Mouse (Mus musculus): Measurements from ENCODE around the gene Polh.
A peak's percentile ranks its signal among the peaks of the same experiment; 100 is the strongest.

The Polh gene

DNA sequence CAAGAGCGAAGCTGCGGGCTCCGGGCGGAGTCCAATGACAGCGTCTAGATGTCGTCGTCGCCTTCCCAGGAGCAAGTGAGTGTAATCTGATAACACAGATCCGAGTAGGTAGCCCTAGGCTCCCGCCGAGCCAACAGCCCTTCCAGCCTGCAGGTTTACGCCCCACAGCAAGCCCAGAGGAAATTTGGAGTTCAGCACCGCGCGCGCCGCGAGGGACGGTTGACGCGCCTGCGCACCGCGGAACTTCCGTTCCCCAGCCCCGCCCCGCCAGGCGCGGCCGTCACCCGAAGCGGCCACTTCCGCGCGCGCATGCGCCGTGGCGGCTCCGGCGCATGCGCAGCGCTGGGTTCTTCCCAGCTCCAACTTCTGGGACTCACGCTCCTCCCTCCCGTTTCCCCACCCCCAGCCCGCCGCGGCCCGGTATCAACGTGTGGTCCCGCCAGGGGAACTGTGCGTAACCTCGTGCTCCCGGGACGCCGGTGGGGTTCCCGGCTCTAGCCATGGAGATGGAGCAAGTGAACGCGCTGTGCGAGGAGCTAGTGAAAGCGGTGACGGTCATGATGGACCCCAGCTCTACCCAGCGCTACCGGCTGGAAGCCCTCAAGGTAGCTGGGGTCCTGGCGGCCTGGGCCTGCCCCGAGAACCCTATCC is at the start of gene Polh, which contains the start of gene Xpo5:
Gene Polh, minus strand, starts transcription at position 225 of the 651 bp plus-strand sequence.
Gene Xpo5, plus strand, starts transcription at position 362 of the 651 bp plus-strand sequence.
- peak; percentile 98 for DNase-seq (ENCODE audit: low read depth, low spot score)

DNA sequence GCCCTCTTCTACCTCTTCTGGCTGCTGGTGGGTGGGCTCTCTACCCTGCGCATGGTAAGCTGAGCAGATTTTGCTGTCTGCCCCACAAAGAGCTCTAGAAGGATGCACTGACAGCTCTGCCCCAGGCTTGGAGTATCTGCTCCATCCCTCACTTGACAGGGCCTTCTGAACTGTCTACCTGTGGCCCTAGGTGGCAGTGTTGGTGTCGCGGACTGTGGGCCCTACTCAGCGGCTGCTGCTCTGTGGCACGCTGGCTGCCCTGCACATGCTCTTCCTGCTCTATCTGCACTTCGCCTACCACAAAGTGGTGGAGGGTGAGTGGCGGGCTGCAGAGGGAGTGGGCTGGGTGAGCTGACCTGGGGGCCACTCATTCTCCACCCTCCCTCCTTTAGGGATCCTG is 48.7 kb upstream of the Polh start:
- DNase-seq (ENCODE audit: low read depth, low spot score) = peak; percentile 59

DNA sequence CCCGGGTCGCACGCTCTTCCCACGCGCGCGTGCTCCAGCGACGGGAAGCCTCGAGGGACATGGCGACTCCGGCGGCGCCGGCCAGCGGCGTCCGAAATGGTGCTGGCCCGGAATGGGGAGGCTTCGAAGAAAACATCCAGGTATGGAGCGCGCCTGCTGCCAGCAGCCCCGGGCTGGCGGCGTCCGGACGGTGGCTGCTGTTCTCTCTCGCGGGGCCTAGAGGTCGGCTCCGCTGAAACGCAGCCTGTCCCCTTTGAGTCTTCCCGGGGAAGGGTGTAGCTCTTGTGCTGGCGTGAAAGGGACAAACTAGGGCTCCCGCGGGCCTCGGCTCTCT is 45.7 kb upstream of the Polh start:
- DNase-seq (ENCODE audit: low read depth, low spot score) = no peak

DNA sequence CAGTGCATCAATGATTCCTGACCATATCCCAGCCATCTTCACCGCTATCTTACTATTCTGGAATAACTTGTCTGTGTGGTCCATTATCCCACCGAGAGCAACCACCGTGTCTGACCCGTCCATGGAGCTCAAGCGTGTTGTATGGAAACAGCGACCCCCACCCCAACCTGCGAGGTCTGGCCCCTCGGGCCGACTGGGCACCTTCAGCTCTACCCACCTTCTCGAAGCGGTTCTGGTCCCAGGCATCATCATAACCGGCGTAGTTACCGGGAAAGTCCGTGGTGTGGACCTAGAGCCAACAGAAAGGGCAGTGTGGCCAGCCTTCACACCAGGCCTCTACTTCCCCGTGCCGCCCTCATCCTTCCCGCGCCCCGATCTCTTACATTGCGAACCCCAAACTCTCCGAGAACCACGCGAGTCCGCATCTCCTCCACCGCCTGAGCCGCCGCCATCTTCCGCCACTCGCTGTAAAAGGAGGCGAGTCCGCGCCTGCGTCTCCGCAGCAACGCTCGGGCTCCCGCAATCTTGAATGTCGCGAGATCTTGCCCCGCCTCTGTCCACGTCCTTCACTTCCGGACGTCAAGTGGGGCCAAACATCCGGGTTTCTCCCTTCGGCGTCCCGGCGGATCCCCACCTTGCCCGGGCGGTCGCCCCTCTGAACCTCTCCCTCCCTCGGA is 45.2 kb upstream of the Polh start, which contains the start of the genes Polr1c and Yipf3:
Gene Polr1c, minus strand, starts transcription at position 543 of the 677 bp plus-strand sequence.
Gene Yipf3, plus strand, starts transcription at position 569 of the 677 bp plus-strand sequence.
- peak; percentile 95 for DNase-seq (ENCODE audit: low read depth, low spot score)

DNA sequence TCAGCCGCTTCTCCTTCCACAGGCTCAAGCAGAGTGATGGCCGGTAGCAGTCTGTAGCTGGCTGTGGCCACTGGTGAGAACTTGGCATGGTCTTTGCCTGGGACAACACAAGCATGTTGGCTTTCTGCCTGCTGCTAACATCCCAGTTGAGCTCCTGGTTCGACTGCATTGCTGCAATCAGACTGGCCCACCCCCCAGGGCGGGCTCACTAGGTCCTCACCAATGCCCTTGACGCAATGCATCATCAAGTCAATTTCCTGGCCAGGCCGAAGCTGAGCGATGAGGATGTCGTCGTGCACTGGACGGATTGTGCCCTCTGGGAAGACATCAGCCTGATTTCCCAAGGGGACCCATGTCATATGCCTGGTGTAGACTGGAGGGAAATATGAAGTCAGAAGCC is 42.1 kb upstream of the Polh start:
- no peak for DNase-seq (ENCODE audit: low read depth, low spot score)

DNA sequence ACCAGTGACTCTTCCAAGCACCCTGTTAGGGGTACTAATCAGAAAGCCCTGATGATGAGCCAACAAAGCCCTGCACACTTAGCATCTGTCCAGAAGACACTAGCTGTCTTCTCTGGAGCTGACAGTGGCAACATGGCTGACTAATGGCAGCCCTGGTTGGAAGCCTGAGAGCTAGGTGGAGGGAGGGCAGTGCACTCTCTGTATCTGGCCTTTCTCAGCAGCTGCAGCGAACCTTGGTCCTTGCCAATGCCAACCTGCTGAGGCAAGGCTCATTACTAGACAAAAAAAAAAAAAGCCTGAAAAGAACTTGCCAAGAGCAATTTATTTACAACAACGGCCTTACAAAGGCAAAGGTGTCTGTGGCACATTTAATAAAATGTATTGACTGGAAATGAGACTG is 41.2 kb upstream of the Polh start:
- no peak for DNase-seq (ENCODE audit: low read depth, low spot score)

DNA sequence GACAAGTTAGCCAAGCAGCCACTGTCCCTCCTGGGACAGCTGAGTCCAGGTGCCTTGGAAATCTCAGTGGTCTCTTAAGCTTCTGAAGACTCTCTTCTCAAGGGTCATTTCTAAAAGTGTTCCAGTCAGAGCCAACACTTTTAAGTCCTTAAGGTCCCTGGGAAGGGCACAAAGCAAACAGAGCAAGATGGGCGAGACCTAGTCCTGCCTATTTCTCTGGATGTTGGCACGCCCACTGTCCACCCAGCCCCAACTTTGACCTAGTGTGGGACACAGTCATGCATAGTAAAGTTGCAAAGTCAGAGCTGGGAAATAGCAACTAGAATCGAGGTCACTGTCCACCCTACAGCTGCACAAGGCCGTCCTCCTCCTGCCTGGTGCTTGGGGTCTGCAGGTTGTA is 40.5 kb upstream of the Polh start:
- DNase-seq (ENCODE audit: low read depth, low spot score) = no peak

DNA sequence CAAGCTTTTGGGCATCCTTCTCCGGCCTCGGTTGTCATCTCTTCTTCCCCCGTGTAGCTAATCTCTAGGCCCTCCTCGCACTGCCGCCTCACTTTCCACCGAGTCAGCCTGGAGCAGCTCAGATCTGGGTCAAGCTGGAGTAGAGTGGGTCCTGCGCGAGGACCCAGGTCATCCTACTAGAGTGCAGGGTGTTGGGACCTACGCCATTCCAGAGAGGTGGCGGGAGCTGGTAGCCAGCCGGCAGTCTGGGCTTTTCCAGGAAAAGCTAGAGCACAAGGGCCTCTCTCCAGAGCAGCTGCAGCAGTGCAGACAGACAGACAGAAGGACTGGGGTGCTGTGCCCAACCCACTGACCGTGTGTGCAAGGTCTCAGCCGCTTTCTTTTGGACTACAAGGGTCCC is 39.8 kb upstream of the Polh start:
- DNase-seq (ENCODE audit: low read depth, low spot score) = no peak

DNA sequence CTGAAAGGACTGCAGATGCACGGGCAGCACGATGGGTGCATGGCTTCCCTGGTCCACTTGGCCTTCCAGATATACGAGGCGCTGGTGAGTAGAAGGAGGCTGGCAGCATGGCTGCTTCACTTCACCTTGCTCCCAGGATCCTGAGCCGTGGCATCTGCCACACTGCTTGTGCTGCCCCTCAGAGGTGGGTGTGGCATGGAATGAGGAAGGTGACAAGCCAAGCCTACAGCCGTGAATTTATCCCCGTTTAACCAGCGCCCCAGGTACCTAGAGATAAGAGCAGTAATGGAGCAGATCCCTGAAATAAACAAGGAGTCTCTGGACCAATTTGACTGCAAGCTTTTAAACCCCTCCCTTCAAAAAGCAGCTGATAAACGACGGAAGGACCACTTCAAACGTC is 39.0 kb upstream of the Polh start:
- no peak for DNase-seq (ENCODE audit: low read depth, low spot score)

DNA sequence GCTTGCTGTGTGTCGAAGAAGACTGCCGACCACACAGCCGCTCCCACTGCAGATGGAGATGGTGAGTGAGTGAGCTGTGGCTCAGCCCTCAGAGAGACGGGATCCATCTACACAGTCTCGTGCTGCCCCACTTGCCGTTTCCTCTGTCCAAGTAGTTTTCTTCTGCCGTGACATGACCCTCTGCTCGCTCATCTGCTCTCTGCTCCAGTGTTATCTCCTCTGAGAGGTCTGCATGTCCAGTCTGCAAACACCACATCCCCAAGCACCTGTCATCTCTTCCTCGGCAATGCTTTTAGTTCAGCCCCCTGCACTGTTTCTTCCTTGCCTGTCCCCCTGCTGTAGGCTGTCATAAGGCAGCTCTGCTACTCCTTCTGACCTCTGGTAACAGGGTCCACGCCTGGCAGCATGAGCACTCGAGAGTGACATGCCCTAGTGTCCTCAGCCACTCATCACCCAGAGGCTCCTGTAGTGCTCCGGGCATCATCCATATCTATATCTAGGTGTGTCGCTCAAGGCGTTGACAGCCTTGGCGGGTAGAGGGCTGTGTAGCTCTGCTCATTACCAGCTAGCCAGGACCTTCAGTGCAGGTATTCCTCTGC is 37.2 kb upstream of the Polh start:
- no peak for DNase-seq (ENCODE audit: low read depth, low spot score)

DNA sequence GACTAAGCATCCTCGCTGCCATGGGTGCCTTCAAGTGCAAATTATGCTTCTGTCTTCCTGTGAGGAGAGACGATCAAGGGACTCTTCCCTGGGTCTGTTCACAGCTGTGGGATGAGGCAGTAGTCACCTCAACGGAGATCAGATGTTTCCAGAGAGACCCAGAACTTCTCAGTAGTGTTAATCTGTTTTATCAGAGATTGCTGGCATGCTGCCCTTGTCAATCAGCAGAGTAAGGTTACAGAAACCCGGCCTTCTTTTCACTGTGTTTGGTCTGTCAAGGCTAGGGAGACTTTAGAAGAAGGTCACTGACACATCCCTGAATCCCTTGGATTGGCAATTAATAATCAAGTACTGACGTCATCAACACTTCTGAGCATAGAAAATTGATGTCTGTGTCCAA is 35.0 kb upstream of the Polh start:
- DNase-seq (ENCODE audit: low read depth, low spot score) = no peak

DNA sequence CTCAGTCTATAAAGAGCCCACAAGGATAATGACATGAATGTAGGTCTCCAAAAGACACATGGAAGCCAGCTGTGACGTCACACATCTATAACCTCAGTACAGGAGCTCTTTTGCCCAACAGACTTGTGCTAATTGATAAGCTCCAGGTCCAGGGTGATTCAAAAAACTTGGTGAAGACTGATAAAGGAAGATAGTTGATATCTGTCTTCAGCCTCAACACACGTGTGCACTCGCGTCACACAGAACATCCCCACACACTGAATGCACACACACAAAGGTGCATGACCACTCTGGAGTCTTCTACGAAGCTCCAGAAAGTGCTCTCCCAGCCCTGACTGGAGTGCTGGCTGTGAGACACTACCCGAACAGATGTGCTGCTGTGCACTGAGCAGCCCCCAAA is 34.6 kb upstream of the Polh start:
- no peak for DNase-seq (ENCODE audit: low read depth, low spot score)

DNA sequence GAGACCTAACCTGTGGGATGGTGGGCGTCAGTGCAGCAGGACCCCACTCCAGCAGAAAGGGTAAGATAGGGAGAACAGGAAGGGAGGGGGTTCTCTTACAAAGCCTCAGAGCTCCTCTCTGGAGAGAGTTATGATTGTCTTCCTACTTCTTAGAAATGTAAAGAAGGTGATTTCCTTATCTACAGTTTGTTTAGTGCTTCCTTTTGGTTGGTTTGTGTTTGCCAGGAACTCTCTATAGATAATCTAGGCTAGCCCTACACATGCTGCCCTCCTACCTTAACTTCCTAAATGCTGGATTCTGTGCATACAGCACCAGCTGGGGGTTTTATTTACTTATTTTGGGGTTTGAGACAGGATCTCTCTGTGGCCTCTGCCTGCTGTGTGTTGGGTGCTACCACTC is 33.6 kb upstream of the Polh start:
- DNase-seq (ENCODE audit: low read depth, low spot score) = no peak

DNA sequence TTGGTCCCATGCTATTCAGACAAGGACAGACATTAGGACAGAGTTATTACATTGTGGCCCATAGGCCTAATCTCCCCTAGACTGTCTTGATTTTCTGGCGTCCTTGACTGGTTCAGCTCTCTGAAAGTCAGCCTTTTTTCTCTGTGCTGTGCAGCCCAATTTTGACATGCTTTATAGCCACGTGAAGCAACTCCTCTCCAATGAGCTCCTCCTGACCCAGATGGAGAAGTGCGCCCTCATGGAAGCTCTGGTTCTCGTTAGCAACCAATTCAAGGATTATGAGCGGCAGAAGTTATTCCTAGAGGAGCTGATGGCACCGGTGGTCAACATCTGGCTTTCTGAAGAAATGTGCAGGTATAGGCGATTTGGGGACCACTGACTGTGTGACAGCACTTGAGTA is 25.1 kb upstream of the Polh start:
- DNase-seq (ENCODE audit: low read depth, low spot score) = no peak

DNA sequence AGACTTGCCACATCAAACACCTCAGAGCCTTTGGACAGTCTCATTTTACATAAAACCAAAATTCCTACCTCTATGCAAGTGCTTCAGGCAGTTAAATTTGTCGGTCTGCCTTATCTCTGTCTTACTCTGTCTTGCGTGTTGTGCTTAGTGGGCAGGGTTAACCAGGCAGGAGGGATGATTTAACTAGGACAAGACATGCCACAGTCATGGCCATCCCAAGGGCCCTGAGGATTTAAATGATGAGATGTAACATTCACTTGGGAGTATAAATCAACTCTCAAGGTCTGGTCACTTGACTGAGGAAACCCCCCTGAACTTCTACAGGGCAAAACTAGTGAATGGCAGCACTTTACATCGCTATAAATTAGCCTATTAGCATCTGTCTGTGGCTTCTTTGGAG is 19.2 kb upstream of the Polh start:
- no peak for DNase-seq (ENCODE audit: low read depth, low spot score)

DNA sequence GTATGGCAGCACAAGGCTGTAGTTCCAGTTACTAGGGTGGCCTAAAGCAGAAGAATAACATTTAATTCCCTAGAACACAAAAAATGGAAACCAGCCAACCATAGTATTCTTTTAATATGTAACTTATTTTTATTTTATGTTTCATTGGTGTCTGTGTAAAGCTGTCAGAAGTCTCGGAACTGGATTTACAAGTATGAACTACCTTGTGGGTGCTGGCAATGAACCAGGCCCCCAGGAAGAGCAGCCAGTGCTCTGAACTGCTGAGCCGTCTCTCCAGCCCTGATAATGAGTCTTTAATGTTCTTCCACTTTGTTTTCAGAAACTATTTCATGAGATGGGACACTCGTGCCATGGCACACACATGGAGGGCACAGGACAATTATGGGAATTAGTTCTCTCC is 8.1 kb upstream of the Polh start:
- DNase-seq (ENCODE audit: low read depth, low spot score) = no peak

DNA sequence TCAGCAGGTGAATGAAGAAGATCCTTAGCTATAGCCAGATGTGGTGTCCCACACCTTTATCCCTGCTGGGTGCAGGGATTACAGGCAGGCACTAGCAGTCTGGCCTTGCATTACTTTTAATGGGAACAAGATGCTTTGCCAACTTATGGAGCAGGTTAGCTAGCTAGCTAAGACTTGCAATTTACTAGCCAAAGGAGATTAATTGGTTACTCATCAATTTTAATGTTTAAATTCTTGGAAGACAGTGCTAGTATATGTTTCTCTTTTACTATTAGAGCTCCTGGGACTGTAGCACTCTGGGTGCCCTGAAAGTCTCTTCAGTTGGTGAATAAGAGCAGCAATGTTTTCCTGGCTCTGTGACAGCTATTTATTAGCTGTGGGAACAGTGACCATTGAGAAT is 4.2 kb upstream of the Polh start:
- no peak for DNase-seq (ENCODE audit: low read depth, low spot score)

DNA sequence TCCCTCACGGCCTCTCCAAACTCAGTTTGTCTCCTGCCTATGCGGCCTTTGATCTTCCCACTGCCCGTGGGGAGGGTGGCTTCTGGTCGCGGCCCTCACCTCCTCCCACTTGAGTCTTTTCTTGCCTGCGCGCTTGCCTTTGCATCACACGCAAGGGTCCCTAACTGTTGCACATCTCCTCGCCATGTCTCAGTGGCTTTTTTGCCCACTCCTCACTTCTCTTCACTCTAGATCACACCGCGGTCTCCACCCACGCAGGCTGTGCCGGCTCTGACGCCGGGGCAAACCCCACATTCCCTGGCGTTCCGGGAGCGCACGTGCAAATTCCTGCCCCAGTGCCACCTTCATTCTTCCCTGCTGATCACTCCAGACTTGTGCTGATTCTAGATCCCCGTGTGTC is 633 bp upstream of the Polh start:
- no peak for DNase-seq (ENCODE audit: low read depth, low spot score)

DNA sequence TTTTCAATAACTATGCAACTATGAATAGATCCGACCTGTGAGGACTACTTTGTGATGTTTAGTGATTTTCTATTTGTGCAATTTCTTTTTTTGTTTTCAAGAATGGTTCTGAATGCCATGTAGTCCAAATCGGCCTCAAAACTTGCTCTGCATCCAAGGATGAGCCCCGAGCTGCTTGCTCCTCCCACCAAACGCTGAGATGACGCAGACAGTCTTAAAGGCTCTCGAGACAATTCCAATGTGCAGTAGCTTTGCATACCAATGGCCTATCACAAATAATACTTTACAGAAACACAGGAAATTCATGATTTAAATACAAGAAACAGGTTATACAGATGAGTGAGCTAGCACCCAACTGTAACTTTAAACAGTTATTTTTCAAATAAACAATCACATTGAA is 1.3 kb downstream of the Polh start:
- no peak for DNase-seq (ENCODE audit: low read depth, low spot score)

DNA sequence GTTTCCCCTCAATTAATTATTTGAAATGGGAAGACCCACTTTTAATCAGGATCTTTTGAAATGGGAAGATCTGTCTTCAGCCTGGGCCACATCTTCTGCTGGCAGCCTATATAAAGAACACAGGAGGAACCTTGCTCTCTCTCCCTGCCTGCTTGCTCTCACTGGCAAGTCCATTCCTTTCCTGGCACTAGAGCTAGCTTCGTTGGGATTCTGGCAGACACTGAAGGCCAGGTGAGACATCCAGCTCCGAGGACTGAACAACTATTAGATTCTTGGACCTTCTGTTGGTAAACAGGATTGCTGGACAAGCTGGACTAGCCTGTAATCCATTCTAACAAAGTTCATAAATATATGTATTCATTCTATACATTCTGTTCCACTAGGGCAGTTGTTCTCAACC is 13.6 kb downstream of the Polh start:
- no peak for DNase-seq (ENCODE audit: low read depth, low spot score)

DNA sequence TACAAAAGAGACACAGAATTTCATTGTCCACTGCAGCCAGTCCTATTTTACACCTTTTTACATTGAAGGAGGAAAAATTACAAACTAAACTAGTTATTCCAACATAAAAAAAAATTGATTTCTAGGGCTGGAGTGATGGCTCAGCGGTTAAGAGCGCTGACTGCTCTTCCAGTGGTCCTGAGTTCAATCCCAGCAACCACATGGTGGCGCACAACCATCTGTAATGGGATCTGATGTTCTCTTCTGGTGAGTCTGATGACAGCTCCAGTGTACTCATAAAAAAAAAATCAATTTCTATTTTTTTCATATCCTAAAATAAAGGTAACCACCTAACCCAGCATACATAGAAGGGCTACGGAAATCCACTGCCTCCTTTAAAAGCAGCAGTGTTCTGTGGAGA is 20.2 kb downstream of the Polh start:
- DNase-seq (ENCODE audit: low read depth, low spot score) = no peak

DNA sequence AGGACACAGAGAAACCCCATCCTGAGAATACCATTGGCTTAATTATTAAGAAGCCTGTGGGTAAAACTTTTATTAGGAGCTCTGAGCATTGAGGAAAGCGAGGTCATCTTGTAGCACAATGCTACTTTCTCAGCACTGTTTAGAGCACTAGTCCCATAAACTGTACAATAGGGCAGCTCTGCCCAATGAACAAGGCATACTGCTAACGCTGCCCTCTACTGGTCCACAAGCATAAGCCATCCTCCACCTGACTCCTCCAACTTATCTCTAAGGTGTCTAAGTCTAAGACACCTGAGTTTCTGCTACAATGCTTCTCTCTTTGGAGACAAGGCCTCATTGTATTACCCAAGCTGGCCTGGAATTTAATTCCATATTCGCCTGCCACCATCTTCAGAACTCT is 31.9 kb downstream of the Polh start:
- peak; percentile 81 for DNase-seq (ENCODE audit: low read depth, low spot score)

DNA sequence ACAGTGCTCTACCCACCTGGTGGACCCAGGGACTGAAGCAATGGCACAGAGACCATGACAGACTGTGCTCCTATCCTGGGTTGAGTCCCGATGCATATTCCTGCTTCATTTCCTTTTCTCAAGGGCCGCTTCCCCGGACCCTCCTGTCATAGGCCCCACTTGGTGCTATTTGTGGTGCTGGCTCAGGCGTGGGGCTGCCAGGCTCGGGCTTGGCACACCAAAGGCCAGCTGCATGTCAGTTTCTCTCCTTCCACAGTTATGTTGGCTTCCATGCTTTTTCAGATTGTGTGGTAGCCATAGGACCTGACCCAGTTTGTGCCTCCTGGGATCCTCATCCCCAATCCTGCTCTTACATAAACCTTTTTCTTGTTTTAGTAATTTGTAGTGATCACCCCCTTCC is 33.7 kb downstream of the Polh start:
- DNase-seq (ENCODE audit: low read depth, low spot score) = no peak
